Mouse (Mus musculus) thymus, postnatal 0 days (tissue): ENCODE measurements around the gene Slc11a2. TPM values are rescaled to one million over a fixed set of nuclear protein-coding genes. Genes with fewer than 3 reads are reported as not detected.
A peak's percentile ranks its signal among the peaks of the same experiment; 100 is the strongest.

Source experiments
- DNase-seq: peaks from one replicate; pipeline ENCODE4 v3.0.0-alpha.2; 2015; ENCODE audit warnings: low spot score
- polyA plus RNA-seq: library from polyadenylated mRNA; unstranded; fragments of >200 nt; fragmentation: Nextera tagmentation; extraction: Ambion mirVana; gene quantifications from 2 replicates; pipeline ENCODE4 v1.2.1, GENCODE M21; 2015

The Slc11a2 gene
- polyA plus RNA-seq = 23.8 and 27.3 TPM in 2 replicates

- no peak for DNase-seq
Measured at GRCm38 (mm10) chr15:100424396-100425122, at the start of gene Slc11a2. TSS of gene Slc11a2 (minus strand) at chr15:100425072.

- DNase-seq = no peak
Measured at GRCm38 (mm10) chr15:100473926-100474503, 49.1 kb upstream of the Slc11a2 start.

- DNase-seq = no peak
Measured at GRCm38 (mm10) chr15:100470037-100470436, 45.2 kb upstream of the Slc11a2 start.

- no peak for DNase-seq
Measured at GRCm38 (mm10) chr15:100469189-100469545, 44.3 kb upstream of the Slc11a2 start.

GRCm38 (mm10) chr15:100468295-100469188 is 43.7 kb upstream of the Slc11a2 start, which contains the start of gene Letmd1:
TSS of gene Letmd1 (plus strand) at chr15:100469023.
- peak; percentile 93 for DNase-seq

- DNase-seq = no peak
Measured at GRCm38 (mm10) chr15:100467738-100468137, 42.9 kb upstream of the Slc11a2 start.

- no peak for DNase-seq
Measured at GRCm38 (mm10) chr15:100465432-100465831, 40.6 kb upstream of the Slc11a2 start.

- DNase-seq = peak; percentile 78
Measured at GRCm38 (mm10) chr15:100463712-100464111, 38.8 kb upstream of the Slc11a2 start.

GRCm38 (mm10) chr15:100462086-100462485 is 37.2 kb upstream of the Slc11a2 start:
- no peak for DNase-seq

- DNase-seq = no peak
Measured at GRCm38 (mm10) chr15:100461646-100462045, 36.8 kb upstream of the Slc11a2 start.

GRCm38 (mm10) chr15:100460942-100461341 is 36.1 kb upstream of the Slc11a2 start:
- peak; percentile 83 for DNase-seq

- peak; percentile 87 for DNase-seq
Measured at GRCm38 (mm10) chr15:100458055-100458454, 33.2 kb upstream of the Slc11a2 start.

- peak; percentile 91 for DNase-seq
Measured at GRCm38 (mm10) chr15:100457340-100457739, 32.5 kb upstream of the Slc11a2 start.

- no peak for DNase-seq
Measured at GRCm38 (mm10) chr15:100456356-100456991, 31.6 kb upstream of the Slc11a2 start.

GRCm38 (mm10) chr15:100452486-100452885 is 27.6 kb upstream of the Slc11a2 start:
- no peak for DNase-seq

- DNase-seq = no peak
Measured at GRCm38 (mm10) chr15:100451245-100451644, 26.4 kb upstream of the Slc11a2 start.

GRCm38 (mm10) chr15:100449495-100449894 is 24.6 kb upstream of the Slc11a2 start:
- no peak for DNase-seq

GRCm38 (mm10) chr15:100448572-100448971 is 23.7 kb upstream of the Slc11a2 start:
- DNase-seq = no peak

- DNase-seq = peak; percentile 28
Measured at GRCm38 (mm10) chr15:100446887-100447286, 22.0 kb upstream of the Slc11a2 start.

- DNase-seq = peak; percentile 95
Measured at GRCm38 (mm10) chr15:100443126-100443922, 18.5 kb upstream of the Slc11a2 start.
